Mouse (Mus musculus) bone marrow macrophage, adult 2 months (primary cell): ENCODE measurements around the gene Tceanc2.

Source experiments
- CTCF ChIP-seq: IDR thresholded peaks from 2 replicates; pipeline ENCODE4 v1.5.1; 2012; ENCODE audit warnings: low read depth, mild to moderate bottlenecking, low read length, moderate library complexity
- POLR2A ChIP-seq: IDR thresholded peaks from 2 replicates; pipeline ENCODE4 v1.6.1; 2012; ENCODE audit warnings: mild to moderate bottlenecking, low read depth, low read length, borderline replicate concordance

DNA sequence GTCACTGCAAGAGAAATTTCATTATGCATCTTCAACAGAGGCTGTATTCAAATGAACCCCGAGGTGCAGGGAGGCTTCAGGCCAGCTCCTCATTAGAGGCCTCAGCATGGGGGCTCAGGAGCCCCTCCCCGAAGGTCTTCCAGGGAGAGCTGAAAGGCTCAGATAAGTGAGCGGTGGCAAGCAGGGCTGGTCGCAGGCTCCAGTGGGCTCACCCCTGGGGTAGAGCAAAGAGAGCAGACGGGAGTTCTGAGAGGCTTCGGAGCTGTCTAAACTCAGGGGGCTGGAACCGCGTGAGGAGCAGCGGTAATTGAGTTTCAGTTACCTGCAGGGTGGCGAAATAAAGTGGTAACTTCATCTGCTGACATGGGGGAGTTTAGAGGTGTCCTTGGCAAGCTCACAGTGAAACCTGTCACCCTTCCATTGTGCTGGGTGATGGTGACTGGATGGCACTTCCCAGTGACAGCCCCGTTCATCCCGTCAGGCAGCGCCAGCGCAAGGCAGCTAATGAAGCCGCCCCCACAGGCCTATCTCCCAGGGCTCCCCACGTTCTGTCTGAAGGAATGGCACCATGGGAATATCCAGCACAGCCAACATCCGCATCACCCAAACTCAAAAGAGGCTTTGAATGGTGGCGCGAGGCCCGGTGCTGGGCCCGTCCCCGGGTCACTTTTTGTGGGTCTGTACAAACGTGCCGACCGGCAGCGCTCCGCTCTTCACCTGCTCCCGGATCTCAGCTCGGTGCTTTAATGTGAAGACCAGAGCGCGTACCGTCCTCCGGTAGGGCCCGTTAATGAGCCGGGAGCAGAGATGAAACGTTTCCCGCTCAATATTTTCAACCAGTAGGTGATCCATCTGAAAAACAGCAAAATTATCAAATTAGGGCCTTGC, 39.7 kb downstream of the Tceanc2 start:
- TF ChIP-seq POLR2A: no peak
- no peak for TF ChIP-seq CTCF
